Mouse (Mus musculus) C2C12 (cell line): ENCODE data around the gene Tent2.

Source experiments
- CTCF ChIP-seq: IDR thresholded peaks from one replicate; pipeline ENCODE4 v1.5.1; 2011; ENCODE audit not compliant: control insufficient read depth, insufficient read depth, insufficient read length
- MAX ChIP-seq: IDR thresholded peaks from one replicate; pipeline ENCODE4 v1.6.1; 2011; ENCODE audit warnings: mild to moderate bottlenecking, control low read depth
- USF1 ChIP-seq: IDR thresholded peaks from one replicate; pipeline ENCODE4 v1.6.1; 2011; ENCODE audit warnings: low read depth, mild to moderate bottlenecking, control low read depth, moderate library complexity

GRCm38 (mm10) chr13:93231016-93231415 lies 38.8 kb upstream of the Tent2 start:
- TF ChIP-seq CTCF (no peak), MAX (no peak), USF1 (no peak)
